Mouse (Mus musculus) intestine, embryonic 14.5 days (tissue): ENCODE results near the gene Utp4. TPM values are rescaled to one million over a fixed set of nuclear protein-coding genes. Genes with fewer than 3 reads are reported as not detected.

Source experiments
- ATAC-seq: fragments of 200-750 bp; cut with Nextera tagmentation; replicated peaks from 2 replicates; pipeline ENCODE4 v1.8.0; 2017; ENCODE audit warnings: low read depth, moderate number of reproducible peaks, moderate TSS enrichment, moderate library complexity; ENCODE audit not compliant: low FRiP score, low TSS enrichment
- DNase-seq: peaks from one replicate; pipeline ENCODE4 v3.0.0-alpha.2; 2018; ENCODE audit warnings: low spot score
- H3K27ac ChIP-seq: fragments of 300-500 bp; sonication (generic); 2 replicates; pipeline ENCODE4 v1.5.1; 2014; ENCODE audit warnings: low read depth, mild to moderate bottlenecking, control low read depth
- H3K27me3 ChIP-seq: fragments of 300-500 bp; sonication (generic); replicated peaks from 2 replicates; pipeline ENCODE4 v1.6.1; 2014; ENCODE audit warnings: low read length, control low read depth; ENCODE audit not compliant: control insufficient read depth, insufficient read depth
- H3K36me3 ChIP-seq: fragments of 300-500 bp; sonication (generic); 2 replicates; pipeline ENCODE4 v1.6.1; 2014; ENCODE audit warnings: low read length, control low read depth; ENCODE audit not compliant: control insufficient read depth, insufficient read depth
- H3K4me1 ChIP-seq: fragments of 300-500 bp; sonication (generic); replicated peaks from 2 replicates; pipeline ENCODE4 v1.6.1; 2014; ENCODE audit warnings: low read length, control low read depth, mixed read lengths; ENCODE audit not compliant: control insufficient read depth, insufficient read depth
- H3K4me2 ChIP-seq: fragments of 300-500 bp; sonication (generic); 2 replicates; pipeline ENCODE4 v1.6.1; 2014; ENCODE audit warnings: low read length
- H3K4me3 ChIP-seq: fragments of 300-500 bp; sonication (generic); 2 replicates; pipeline ENCODE4 v1.5.1; 2014; ENCODE audit warnings: low read depth, low read length, control low read depth, mixed read lengths
- H3K9ac ChIP-seq: fragments of 300-500 bp; sonication (generic); 2 replicates; pipeline ENCODE4 v1.6.1; 2014; ENCODE audit warnings: mild to moderate bottlenecking, low read length
- H3K9me3 ChIP-seq: fragments of 300-500 bp; sonication (generic); 2 replicates; pipeline ENCODE4 v1.6.1; 2016; ENCODE audit warnings: low read length, control low read depth; ENCODE audit not compliant: control insufficient read depth
- WGBS: fragments of 180-500 bp; shearing (Covaris S2); extraction: QIAGEN DNeasy Blood & Tissue Kit; methylation state at CpG from one replicate; pipeline ENCODE4 v1.1.7; 2014; 5-methylcytosine and 5-hydroxymethylcytosine counted together
- polyA plus RNA-seq: library from polyadenylated mRNA; unstranded; fragments of >200 nt; fragmentation: Nextera tagmentation; extraction: Ambion mirVana; gene quantifications from 2 replicates; pipeline ENCODE4 v1.2.1, GENCODE M21; 2014

Utp4 gene
- polyA plus RNA-seq = 79.6 and 85.4 TPM in 2 replicates

DNA sequence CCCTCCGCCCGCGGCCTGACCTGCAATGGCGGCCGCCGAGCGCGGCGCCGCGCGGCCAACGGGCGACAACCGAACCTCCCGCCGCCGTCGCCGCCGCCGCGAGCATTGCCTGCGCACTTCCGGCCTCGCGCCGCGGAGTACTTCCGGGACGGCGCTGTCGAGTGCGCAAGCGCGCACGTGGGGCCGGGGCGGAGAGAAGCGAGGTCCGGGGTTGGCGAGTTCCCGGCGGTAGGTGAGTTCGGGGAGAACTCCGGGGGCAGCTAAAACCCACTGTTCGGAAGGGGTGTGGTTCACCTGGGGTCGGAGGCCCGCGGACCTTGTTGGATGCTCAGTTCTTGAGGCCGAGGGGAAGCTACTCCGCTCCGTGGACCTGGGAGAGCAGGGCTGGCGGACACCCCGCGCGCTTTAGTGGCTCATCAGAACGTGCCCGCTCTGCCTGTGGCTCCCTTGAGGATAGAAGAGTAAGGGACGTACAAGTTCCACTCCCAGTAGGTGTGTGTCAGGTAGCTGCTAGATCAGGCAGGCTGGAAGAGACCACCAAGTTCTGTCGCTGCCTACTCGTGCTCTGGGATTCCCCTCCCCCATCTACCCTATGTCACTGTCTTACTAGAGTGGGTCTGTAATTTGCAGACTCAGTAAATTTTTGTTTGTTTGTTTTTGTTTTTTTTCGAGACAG, at the start of gene Utp4:
Utp4 (plus strand) TSS at position 156 of the 676 bp plus-strand sequence.
- WGBS = under 1% methylated on average over 62 of the region's 63 CpGs
- Histone ChIP-seq H3K27me3 (no peaks in the 10 kb centered on the region), H3K9me3 (no peaks in the 10 kb centered on the region), H3K4me3 (peak within 1 kb of the TSS; percentile 89), H3K27ac (peak within 1 kb of the TSS; percentile 96), H3K9ac (peak within 1 kb of the TSS; percentile 95), H3K4me2 (peak within 1 kb of the TSS; percentile 81), H3K36me3 (peaks cover 38% of the 10 kb centered on the region), H3K4me1 (peaks cover 14% of the 10 kb centered on the region; the same call in 1 of the 2 replicates)
- DNase-seq (peak; percentile 91), ATAC-seq (peak; percentile 96)

DNA sequence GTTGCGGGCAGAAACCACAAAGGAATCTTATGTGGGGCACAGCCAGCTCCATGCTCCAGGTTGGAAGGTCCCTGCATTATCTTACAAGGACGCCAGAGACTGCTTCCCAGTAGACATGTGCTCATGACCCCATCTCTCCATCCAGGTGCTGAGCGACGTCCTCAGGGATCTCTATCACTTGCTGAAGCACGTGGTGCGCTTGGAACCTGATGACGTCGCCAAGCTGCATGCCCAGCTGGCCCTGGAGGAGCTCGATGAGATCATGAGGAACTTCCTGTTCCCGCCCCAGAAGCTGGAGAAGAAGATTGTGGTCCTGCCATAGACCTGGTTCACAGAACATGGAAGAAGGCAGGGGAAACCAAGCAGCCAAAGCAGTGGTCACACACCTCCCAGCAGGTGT, 43.4 kb upstream of the Utp4 start:
- no peak for ATAC-seq
- no peaks in the 10 kb centered on the region for H3K27me3 ChIP-seq
- WGBS = 85% methylated on average over 10 of the region's 10 CpGs
- no peak for DNase-seq
- H3K4me2 ChIP-seq = no peak overlapping the region
- no peaks in the 10 kb centered on the region for H3K4me1 ChIP-seq
- H3K9ac ChIP-seq = no peak overlapping the region
- no peaks in the 10 kb centered on the region for H3K9me3 ChIP-seq
- H3K4me3 ChIP-seq = no peak overlapping the region
- H3K36me3 ChIP-seq = peaks cover 9% of the 10 kb centered on the region; the same call in 1 of the 2 replicates
- H3K27ac ChIP-seq = no peak overlapping the region

GRCm38 (mm10) chr8:106854534-106855241, 38.7 kb upstream of the Utp4 start:
- DNase-seq = no peak

GRCm38 (mm10) chr8:106855242-106855562, 38.2 kb upstream of the Utp4 start:
- Histone ChIP-seq H3K27ac (no peak overlapping the region), H3K36me3 (peaks cover 7% of the 10 kb centered on the region; the same call in 1 of the 2 replicates), H3K9me3 (no peaks in the 10 kb centered on the region), H3K4me2 (no peak overlapping the region), H3K4me1 (no peaks in the 10 kb centered on the region), H3K9ac (no peak overlapping the region), H3K4me3 (no peak overlapping the region), H3K27me3 (no peaks in the 10 kb centered on the region)
- ATAC-seq = no peak
- DNase-seq = no peak
- 57% methylated on average over 3 of the region's 3 CpGs for WGBS

More at GRCm38 (mm10) chr8:106854534-106855241, 38.7 kb upstream of the Utp4 start:
- H3K9ac ChIP-seq = no peak overlapping the region
- ATAC-seq = no peak
- no peak overlapping the region for H3K27ac ChIP-seq
- no peak overlapping the region for H3K4me2 ChIP-seq
- no peaks in the 10 kb centered on the region for H3K9me3 ChIP-seq
- WGBS = 40% methylated on average over 8 of the region's 8 CpGs
- peaks cover 9% of the 10 kb centered on the region; the same call in 1 of the 2 replicates for H3K36me3 ChIP-seq
- H3K27me3 ChIP-seq = no peaks in the 10 kb centered on the region
- H3K4me3 ChIP-seq = no peak overlapping the region
- no peaks in the 10 kb centered on the region for H3K4me1 ChIP-seq

GRCm38 (mm10) chr8:106862845-106863244, 30.6 kb upstream of the Utp4 start:
- Histone ChIP-seq H3K9ac (no peak overlapping the region), H3K4me2 (no peak overlapping the region), H3K4me1 (no peaks in the 10 kb centered on the region), H3K27me3 (no peaks in the 10 kb centered on the region), H3K9me3 (no peaks in the 10 kb centered on the region), H3K27ac (no peak overlapping the region), H3K4me3 (no peak overlapping the region), H3K36me3 (no peaks in the 10 kb centered on the region)
- no peak for ATAC-seq
- WGBS = 80% methylated on average over 10 of the region's 10 CpGs
- DNase-seq = no peak

DNA sequence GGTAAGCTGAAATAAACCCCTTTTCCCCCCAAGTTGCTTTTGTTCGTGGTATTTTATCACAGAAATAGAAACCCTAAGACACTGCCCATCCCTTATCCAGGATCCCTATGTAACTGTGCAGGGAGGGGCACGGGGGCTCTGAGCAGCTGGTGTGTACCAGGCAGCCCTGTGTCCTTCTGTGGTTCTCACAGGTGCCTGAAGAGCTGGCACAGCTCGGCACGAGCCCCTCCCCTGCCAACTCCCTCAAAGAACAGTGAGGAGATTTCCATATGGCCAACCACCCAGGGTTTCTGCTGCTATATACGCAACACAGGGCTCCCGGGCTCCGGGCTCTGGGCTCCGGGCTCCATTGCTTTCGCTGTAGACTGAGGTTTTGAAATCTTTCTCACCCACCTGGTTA, 28.1 kb upstream of the Utp4 start:
- Histone ChIP-seq H3K27ac (no peak overlapping the region), H3K9ac (no peak overlapping the region), H3K4me1 (peaks cover 4% of the 10 kb centered on the region; the same call in 1 of the 2 replicates), H3K27me3 (peaks cover 18% of the 10 kb centered on the region), H3K4me2 (no peak overlapping the region), H3K4me3 (no peak overlapping the region), H3K36me3 (no peaks in the 10 kb centered on the region), H3K9me3 (no peaks in the 10 kb centered on the region)
- no peak for ATAC-seq
- WGBS = 81% methylated on average over 9 of the region's 9 CpGs
- DNase-seq = no peak

DNA sequence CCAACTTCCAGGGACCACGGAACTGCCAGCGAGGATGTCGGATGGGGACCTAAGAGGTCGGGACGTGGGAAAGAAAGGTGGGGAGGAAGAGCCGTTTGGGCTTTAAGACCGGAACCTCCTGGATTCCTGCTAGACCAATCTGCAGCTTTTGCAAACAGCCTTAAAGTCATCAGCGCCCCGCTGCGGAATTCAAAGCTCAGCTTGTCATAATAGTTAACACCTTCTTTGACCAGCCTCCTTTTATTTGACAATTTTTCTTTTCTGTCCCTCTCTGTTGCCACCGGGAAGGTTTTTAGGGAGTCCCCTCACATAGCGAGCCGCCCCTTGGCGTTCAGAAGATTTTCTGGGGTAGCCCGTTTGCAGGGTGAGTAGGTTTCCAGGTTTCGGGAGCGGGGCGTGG, 23.4 kb upstream of the Utp4 start, which contains the start of gene Has3:
Has3 (plus strand) TSS at position 192 of the 400 bp plus-strand sequence.
- Histone ChIP-seq H3K36me3 (peaks cover 10% of the 10 kb centered on the region; the same call in 1 of the 2 replicates), H3K27ac (no peak within 1 kb of the TSS), H3K4me1 (peaks cover 20% of the 10 kb centered on the region), H3K4me3 (peak within 1 kb of the TSS; percentile 48), H3K9ac (peak within 1 kb of the TSS; percentile 52), H3K9me3 (no peaks in the 10 kb centered on the region), H3K27me3 (peaks cover 46% of the 10 kb centered on the region), H3K4me2 (peak within 1 kb of the TSS; percentile 100)
- 1% methylated on average over 18 of the region's 18 CpGs for whole genome bisulfite sequencing
- ATAC-seq (no peak), DNase-seq (peak; percentile 69)

- ATAC-seq (peak; percentile 33; the same call in 1 of the 2 replicates), DNase-seq (peak; percentile 78)
- H3K4me3 ChIP-seq = peak overlapping the region; percentile 48
- H3K36me3 ChIP-seq = peaks cover 13% of the 10 kb centered on the region; the same call in 1 of the 2 replicates
- H3K27ac ChIP-seq = no peak overlapping the region
- no peaks in the 10 kb centered on the region for H3K9me3 ChIP-seq
- H3K9ac ChIP-seq = peak overlapping the region; percentile 52
- peaks cover 46% of the 10 kb centered on the region for H3K27me3 ChIP-seq
- under 1% methylated on average over 55 of the region's 63 CpGs for WGBS
- H3K4me1 ChIP-seq = peaks cover 20% of the 10 kb centered on the region
- H3K4me2 ChIP-seq = peak overlapping the region; percentile 100
Observed at GRCm38 (mm10) chr8:106870537-106871327, 22.7 kb upstream of the Utp4 start.
